Mouse (Mus musculus) frontal cortex, postnatal 36 days (tissue): ENCODE results near the gene Odam.

Experiments used
- DNase-seq, 2 experiments: peaks; one replicate each; pipeline ENCODE4 v3.0.0; 2022; ENCODE audit warnings: low spot score in 2 of 2

The Odam gene

DNA sequence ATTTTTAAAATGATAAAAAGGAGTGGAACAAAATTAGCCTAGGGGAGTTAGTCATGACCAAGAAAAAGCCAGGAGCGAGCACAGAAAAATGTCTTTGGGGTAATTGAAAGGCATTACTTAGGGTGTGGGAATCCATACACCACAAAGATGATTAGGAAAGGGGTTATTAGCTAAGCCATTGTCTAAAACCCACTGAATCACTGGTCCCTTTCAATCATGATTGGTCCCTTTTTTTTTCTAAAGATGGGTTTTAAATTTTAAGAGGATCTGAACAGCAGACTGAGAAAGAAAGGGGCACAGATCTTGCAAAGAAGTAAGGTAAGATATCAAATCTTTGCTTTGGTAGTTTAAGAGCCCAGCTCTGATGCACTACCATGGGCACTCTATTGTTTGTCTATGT lies at the start of gene Odam:
TSS of gene Odam (plus strand) at position 301 of the 400 bp plus-strand sequence.
- no peak for DNase-seq

DNA sequence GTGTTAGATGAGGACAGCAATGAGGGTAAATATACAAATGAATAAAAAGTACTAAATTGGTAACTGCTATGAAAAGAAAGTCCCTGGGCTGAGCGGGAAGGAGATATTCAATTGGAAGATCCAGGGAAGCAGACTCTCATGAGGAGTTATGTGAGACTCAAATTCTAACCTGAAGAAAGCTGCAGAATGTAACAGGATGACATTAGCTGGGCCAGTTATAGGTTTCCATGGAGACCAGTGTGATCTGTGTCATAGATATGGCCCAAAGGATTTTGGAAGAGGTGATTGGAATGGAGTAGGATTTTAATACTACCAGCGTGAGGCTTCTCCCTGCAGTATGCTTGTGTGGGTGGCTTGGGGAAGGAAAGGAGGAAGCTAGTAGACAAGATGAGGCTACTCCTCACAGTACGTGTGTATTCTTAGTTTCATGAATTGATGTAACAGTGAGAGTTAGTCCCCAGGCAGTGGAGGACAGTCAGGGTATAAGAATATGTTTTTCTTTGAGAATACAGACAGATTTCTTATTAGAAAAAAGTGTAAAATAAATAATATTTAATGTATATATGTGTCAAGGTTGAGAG lies 29.6 kb upstream of the Odam start:
- DNase-seq = peak; percentile 4 to 9

DNA sequence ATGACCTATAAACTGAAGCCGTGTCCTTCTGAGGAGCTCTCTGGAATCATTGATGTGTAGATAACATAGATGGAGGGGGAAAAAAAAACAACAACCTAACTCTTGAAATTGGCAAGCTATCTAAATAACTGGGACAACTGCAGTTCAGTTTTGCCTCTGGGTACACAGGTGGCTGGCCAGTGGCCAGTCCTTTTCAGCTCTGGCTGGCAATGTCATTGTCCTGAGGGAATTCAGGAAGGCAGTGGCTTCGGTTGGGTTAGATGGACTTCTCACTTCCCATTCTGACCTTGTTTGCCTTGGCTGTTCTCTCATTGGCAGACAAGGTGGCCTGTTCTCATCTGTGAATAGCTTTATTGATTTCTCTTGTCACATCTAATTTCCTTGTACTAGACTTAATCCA lies 14.7 kb upstream of the Odam start:
- no peak for DNase-seq

DNA sequence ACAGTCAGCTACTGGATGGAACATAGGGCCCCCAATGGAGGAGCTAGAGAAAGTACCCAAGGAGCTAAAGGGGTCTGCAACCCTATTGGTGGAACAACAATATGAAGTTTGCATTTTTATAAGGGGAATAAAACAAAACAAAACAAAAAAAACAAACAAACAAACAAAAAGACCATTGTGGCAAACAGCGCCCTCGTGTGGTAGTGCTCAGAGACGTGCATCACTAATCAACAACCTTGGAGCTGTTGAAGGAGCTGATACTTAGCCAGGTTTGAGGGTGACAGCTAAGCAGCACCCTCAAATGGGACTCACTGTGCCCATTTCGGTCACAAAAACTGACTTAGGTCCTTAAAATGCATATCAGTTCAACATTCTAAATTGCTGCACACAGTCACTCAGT lies 13.4 kb upstream of the Odam start:
- DNase-seq = no peak

DNA sequence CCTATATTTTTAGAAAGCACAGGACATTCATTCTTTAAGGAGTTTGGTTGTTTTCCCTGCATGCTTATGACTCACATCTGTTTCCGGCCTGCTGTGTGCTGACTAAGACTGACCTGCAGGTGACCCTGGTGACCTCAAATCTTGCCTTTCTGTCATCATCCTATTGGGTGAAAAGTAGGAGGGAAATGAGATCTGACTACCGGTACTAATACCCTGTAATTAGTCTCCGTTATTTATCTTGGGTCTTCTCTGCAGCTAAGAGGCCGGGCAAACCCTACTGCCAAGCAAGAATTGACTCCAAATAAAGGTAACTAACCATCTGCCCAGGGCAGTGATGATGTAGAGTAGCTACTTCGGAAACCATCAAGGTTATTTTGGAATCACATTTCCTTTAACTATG lies 40.5 kb downstream of the Odam start, which contains the start of gene Csn3:
TSS of gene Csn3 (plus strand) at position 208 of the 400 bp plus-strand sequence.
- no peak for DNase-seq

DNA sequence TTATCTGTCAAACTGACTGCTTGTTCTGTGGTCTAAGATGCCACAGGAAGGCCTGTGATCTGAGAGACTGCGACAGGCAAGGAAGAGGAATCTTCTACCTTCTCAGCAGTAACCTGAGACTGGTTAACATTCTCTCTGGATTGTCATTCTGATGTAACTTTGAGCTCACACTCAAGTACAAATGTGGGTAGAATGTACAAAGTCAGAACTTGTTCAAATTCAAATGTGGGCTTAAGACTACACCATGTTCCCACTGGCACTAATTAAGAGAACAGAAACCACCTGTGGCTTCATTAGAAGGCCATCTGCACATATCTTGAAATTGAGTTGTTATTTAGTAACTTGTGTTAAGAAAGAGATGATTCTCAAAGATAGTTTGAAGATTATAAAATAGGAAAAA lies 46.8 kb downstream of the Odam start:
- no peak for DNase-seq

DNA sequence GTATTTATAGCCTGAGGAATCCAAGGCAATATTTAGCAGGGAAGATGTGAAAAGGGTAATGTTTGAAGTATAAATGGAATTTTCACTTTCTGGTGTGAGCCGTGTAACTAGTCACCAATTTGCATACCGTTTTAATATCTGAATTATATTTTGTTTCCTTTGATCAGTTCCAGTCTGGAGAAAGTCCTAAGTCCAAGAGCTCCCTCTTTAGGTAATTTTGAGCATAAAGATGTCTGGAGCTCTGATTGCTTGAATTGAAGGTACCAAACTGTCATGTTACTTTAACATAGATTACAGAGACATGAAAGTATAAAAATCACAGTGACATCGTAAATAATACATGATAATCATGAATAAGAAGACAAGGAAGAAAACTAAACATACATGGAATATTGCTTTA lies 55.9 kb downstream of the Odam start:
- peak in 1 of 2 experiments; percentile 3 for DNase-seq

DNA sequence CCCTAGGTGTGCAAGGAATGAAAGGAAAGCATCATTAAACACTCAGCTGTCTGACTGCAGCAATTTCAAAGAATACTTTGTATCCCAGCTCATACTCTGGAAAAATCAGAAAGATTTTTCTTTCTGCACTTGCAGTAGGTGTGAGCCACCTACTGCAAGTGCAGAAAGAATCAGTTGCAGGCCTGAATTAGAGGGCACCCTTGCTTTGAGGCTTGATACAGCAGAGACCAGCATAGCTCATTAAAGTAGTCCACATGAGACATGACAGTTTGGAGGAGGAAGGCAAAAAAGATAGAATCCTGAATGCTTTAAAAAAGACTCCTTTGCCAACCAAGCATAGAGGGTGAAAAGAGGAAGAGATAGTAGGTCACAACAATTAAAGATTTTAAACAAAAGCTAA lies 57.7 kb downstream of the Odam start:
- DNase-seq = no peak
